Mouse (Mus musculus) hindbrain, postnatal 0 days (tissue): ENCODE measurements at regions not wholly inside any gene's neighbourhood (a gene's known extent, or its start where the extent isn't known, plus 50 kb on each side); places are given as distances from the start of the nearest gene placed in this dataset.

Experiments used
- ATAC-seq: fragments of 200-750 bp; cut with Nextera tagmentation; 2 replicates; pipeline ENCODE4 v1.8.0; 2017; ENCODE audit warnings: mild to moderate bottlenecking, moderate TSS enrichment, moderate library complexity
- DNase-seq: peaks from one replicate; pipeline ENCODE4 v3.0.0-alpha.2; 2015; ENCODE audit warnings: low spot score
- H3K27ac ChIP-seq: fragments of 300-500 bp; sonication (generic); 2 replicates; pipeline ENCODE4 v1.5.1; 2014; ENCODE audit warnings: mild to moderate bottlenecking
- H3K27me3 ChIP-seq: fragments of 300-500 bp; sonication (generic); 2 replicates; pipeline ENCODE4 v1.6.1; 2014; ENCODE audit warnings: low read length, mixed read lengths; ENCODE audit not compliant: insufficient read depth
- H3K36me3 ChIP-seq: fragments of 300-500 bp; sonication (generic); 2 replicates; pipeline ENCODE4 v1.6.1; 2014; ENCODE audit warnings: low read length, mixed read lengths; ENCODE audit not compliant: insufficient read depth
- H3K4me1 ChIP-seq: fragments of 300-500 bp; sonication (generic); 2 replicates; pipeline ENCODE4 v1.6.1; 2014; ENCODE audit warnings: antibody characterized with exemption, low read length, mixed read lengths; ENCODE audit not compliant: insufficient read depth
- H3K4me2 ChIP-seq: fragments of 300-500 bp; sonication (generic); 2 replicates; pipeline ENCODE4 v1.6.1; 2014; ENCODE audit warnings: low read depth, mild to moderate bottlenecking, low read length, moderate library complexity, mixed read lengths
- H3K4me3 ChIP-seq: fragments of 300-500 bp; sonication (generic); 2 replicates; pipeline ENCODE4 v1.5.1; 2014; ENCODE audit warnings: low read length
- H3K9ac ChIP-seq: fragments of 300-500 bp; sonication (generic); replicated peaks from 2 replicates; pipeline ENCODE4 v1.6.1; 2014; ENCODE audit warnings: mild to moderate bottlenecking, low read length, moderate library complexity, mixed read lengths
- H3K9me3 ChIP-seq: fragments of 300-500 bp; sonication (generic); 2 replicates; pipeline ENCODE4 v1.6.1; 2016; ENCODE audit warnings: low read length, mixed read lengths
- CTCF ChIP-seq: IDR thresholded peaks from 2 replicates; pipeline ENCODE4 v1.5.1; 2016; ENCODE audit warnings: antibody characterized with exemption, control low read depth, low read depth
- WGBS: fragments of 180-500 bp; shearing (Covaris S2); extraction: QIAGEN DNeasy Blood & Tissue Kit; methylation state at CpG from one replicate; pipeline ENCODE4 v1.1.7; 2014; 5-methylcytosine and 5-hydroxymethylcytosine counted together

DNA sequence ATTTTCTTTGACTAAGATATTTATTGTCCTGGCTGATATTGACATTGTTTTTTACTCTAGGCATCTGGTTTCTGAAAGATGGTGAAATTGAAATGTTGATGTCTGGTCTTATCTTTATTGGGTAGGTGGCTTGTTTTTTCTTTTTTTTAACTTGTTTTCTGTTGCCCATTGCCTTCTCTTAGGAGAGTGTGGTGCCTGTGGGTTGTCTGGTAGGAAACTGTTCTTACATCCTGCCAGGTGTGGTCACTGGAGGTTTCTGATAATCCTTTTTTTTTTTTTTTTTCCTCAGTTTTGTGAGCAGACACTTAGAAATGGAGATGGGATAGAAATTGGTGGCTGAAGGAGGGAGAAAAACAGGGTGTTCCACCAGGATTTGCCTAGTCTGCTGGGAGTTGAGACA, 125.3 kb upstream of the Ndst4 start:
- H3K4me1 ChIP-seq, result no peaks in the 10 kb centered on the region
- no peak overlapping the region for H3K4me3 ChIP-seq
- H3K4me2 ChIP-seq, result no peak overlapping the region
- no peak for ATAC-seq
- no peak for TF ChIP-seq CTCF
- no peaks in the 10 kb centered on the region for H3K36me3 ChIP-seq
- H3K9ac ChIP-seq, result no peak overlapping the region
- H3K9me3 ChIP-seq, result no peaks in the 10 kb centered on the region
- DNase-seq, result no peak
- H3K27me3 ChIP-seq, result no peaks in the 10 kb centered on the region
- no peak overlapping the region for H3K27ac ChIP-seq

DNA sequence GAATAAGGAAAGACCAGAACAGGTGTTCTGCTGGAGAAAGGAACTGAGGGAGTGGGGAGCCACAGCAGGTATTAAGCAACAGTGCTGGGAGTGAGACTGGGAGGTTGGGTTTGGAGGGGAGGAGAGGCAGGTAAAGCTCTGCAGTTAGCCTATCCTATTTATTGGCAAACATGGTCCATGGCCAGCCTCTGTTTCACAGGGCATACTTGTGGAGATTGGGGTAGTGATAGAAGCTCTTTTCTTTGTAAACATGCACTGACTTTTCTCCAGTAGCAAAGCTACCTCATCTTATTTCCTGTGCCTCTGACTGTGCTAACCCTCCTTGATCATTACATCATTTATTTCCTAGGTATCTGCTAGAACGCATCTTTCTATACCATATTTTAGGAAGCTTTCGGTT, 124.9 kb upstream of the Ndst4 start:
- Histone ChIP-seq H3K27ac (no peak overlapping the region), H3K9ac (no peak overlapping the region), H3K4me1 (no peaks in the 10 kb centered on the region), H3K9me3 (no peaks in the 10 kb centered on the region), H3K36me3 (no peaks in the 10 kb centered on the region), H3K4me3 (no peak overlapping the region), H3K4me2 (no peak overlapping the region), H3K27me3 (no peaks in the 10 kb centered on the region)
- ATAC-seq (no peak), DNase-seq (no peak)
- WGBS, result 91% methylated on average over 2 of the region's 2 CpGs
- TF ChIP-seq CTCF, result no peak

DNA sequence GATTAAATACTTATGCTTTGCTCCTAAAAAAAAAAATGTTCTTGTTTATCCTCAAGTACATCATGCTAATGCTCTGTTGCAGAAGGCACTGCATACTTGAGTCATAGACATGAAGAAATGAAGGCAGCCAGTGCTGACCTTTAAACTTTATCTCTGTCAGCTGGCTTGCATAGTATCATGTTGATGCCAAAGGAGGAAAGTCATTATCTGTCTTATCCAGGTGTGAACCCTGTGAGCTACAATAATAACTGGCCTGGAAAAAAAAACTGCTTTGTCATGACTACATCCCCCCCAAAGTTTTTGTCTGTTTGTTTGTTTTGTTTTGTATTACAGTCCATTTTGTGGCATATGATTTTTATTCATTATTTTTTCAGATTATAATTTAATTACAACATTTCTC, 124.3 kb upstream of the Ndst4 start:
- no peak overlapping the region for H3K4me2 ChIP-seq
- no peaks in the 10 kb centered on the region for H3K27me3 ChIP-seq
- H3K4me1 ChIP-seq, result no peaks in the 10 kb centered on the region
- no peaks in the 10 kb centered on the region for H3K36me3 ChIP-seq
- ATAC-seq, result no peak
- H3K9me3 ChIP-seq, result no peaks in the 10 kb centered on the region
- no peak for TF ChIP-seq CTCF
- no peak overlapping the region for H3K4me3 ChIP-seq
- no peak overlapping the region for H3K9ac ChIP-seq
- DNase-seq, result no peak
- no peak overlapping the region for H3K27ac ChIP-seq

DNA sequence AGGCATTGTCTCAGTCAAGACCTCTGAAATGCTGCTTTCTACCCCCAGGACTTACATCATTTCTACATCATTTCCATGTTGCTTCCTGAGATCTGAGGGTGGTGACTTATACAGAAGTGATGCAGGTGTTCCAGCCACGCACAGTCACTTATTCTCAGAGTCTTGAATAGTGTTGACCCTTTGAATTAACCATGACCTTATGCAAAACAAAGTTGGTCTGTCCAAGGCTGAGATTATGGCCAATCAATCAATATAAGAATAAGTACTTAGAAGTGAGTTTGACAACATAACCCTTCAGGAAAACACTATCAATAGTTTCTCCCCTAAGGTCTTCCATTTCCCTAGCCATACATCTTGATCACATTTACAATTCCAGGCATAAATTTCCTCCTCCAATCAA, 115.3 kb upstream of the Ndst4 start:
- Histone ChIP-seq H3K4me1 (no peaks in the 10 kb centered on the region), H3K27me3 (no peaks in the 10 kb centered on the region), H3K27ac (no peak overlapping the region), H3K9me3 (no peaks in the 10 kb centered on the region), H3K4me3 (no peak overlapping the region), H3K4me2 (no peak overlapping the region), H3K9ac (no peak overlapping the region), H3K36me3 (no peaks in the 10 kb centered on the region)
- 54% methylated on average over 1 of the region's 1 CpGs for WGBS
- no peak for TF ChIP-seq CTCF
- ATAC-seq (no peak), DNase-seq (no peak)

DNA sequence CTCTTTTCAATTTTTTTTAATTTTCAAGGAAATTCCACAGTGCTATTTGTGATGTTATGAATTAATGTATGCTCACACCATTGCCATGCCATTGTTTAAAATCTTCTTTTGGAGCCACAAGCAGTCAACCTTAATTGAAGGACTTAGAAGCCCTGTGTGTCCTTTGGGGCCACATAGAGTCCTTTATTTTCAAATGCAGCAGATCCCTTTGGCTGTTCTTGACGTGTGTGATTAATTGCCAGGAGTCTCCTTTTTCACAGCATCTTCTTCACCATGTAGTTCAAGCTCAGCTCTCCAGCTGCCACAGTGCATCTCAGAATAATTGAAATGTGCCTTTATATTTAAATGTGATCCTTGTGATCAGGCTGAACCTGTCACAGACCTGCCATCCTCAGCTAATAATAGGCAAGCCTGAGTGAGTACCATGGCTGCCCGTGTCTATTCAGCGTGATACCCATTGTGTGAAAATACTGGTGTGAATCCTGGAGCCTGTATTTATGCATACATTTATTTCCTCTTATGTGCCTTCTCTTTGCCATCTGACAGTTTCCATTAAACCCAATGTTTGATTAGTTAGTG, 114.4 kb upstream of the Ndst4 start:
- Histone ChIP-seq H3K4me3 (no peak overlapping the region), H3K4me1 (no peaks in the 10 kb centered on the region), H3K27me3 (no peaks in the 10 kb centered on the region), H3K4me2 (no peak overlapping the region), H3K27ac (no peak overlapping the region), H3K9me3 (no peaks in the 10 kb centered on the region), H3K9ac (no peak overlapping the region), H3K36me3 (no peaks in the 10 kb centered on the region)
- DNase-seq (no peak), ATAC-seq (no peak)
- WGBS, result 15% methylated on average over 3 of the region's 3 CpGs
- no peak for TF ChIP-seq CTCF

DNA sequence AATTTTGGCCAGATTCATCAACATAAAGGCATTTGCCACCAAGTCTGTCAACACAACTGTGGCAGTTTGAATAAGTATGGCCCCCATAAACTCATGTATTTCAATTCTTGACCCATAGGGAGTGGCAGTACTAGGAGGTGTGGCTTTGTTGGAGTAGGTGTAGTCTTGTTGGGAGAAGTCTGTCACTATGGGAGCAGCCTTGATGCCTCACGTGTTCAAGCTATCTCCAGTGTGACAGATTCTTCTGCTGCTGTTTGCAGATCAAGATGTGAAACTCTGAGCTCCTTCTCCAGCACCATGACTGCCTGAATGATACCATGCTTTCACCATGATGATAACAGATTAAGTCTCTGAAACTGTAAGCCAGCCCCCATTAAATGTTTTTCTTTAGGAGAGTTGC, 97.2 kb upstream of the Ndst4 start:
- TF ChIP-seq CTCF, result no peak
- WGBS, result 84% methylated on average over 1 of the region's 1 CpGs
- Histone ChIP-seq H3K27me3 (no peaks in the 10 kb centered on the region), H3K9me3 (no peaks in the 10 kb centered on the region), H3K36me3 (no peaks in the 10 kb centered on the region), H3K4me1 (no peaks in the 10 kb centered on the region), H3K27ac (no peak overlapping the region), H3K4me2 (no peak overlapping the region), H3K4me3 (no peak overlapping the region), H3K9ac (no peak overlapping the region)
- ATAC-seq (no peak), DNase-seq (no peak)

DNA sequence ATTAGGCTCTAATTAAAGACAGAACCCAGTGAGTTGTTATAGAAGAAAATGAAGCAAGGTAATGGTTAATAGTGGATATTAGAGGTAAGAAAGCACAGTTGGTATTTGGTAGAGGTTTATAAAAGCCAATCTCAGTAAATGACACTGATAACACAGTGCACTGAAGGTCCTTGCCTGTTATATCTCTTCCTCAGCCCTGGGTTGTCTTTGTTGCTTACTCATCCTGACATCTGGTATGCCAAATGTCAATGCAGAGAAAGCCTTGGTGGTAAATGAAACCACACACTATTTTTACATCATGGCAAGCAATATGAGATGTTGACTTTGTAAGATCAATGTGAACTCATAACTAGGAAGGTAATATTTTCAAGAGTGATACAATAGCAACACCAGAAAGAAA, 76.8 kb upstream of the Ndst4 start:
- ATAC-seq (no peak), DNase-seq (no peak)
- H3K4me2 ChIP-seq, result no peak overlapping the region
- TF ChIP-seq CTCF, result no peak
- H3K4me1 ChIP-seq, result no peaks in the 10 kb centered on the region
- no peak overlapping the region for H3K27ac ChIP-seq
- H3K36me3 ChIP-seq, result no peaks in the 10 kb centered on the region
- H3K9me3 ChIP-seq, result no peaks in the 10 kb centered on the region
- H3K9ac ChIP-seq, result no peak overlapping the region
- H3K27me3 ChIP-seq, result no peaks in the 10 kb centered on the region
- H3K4me3 ChIP-seq, result no peak overlapping the region
